Mouse (Mus musculus) intestine, embryonic 14.5 days (tissue): ENCODE results near the gene Lama1. TPM values are rescaled to one million over a fixed set of nuclear protein-coding genes. Genes with fewer than 3 reads are reported as not detected.

ENCODE experiments used
- ATAC-seq: fragments of 200-750 bp; cut with Nextera tagmentation; replicated peaks from 2 replicates; pipeline ENCODE4 v1.8.0; 2017; ENCODE audit warnings: low read depth, moderate number of reproducible peaks, moderate TSS enrichment, moderate library complexity; ENCODE audit not compliant: low FRiP score, low TSS enrichment
- DNase-seq: peaks from one replicate; pipeline ENCODE4 v3.0.0-alpha.2; 2018; ENCODE audit warnings: low spot score
- H3K27ac ChIP-seq: fragments of 300-500 bp; sonication (generic); 2 replicates; pipeline ENCODE4 v1.5.1; 2014; ENCODE audit warnings: low read depth, mild to moderate bottlenecking, control low read depth
- H3K27me3 ChIP-seq: fragments of 300-500 bp; sonication (generic); replicated peaks from 2 replicates; pipeline ENCODE4 v1.6.1; 2014; ENCODE audit warnings: low read length, control low read depth; ENCODE audit not compliant: control insufficient read depth, insufficient read depth
- H3K36me3 ChIP-seq: fragments of 300-500 bp; sonication (generic); 2 replicates; pipeline ENCODE4 v1.6.1; 2014; ENCODE audit warnings: low read length, control low read depth; ENCODE audit not compliant: control insufficient read depth, insufficient read depth
- H3K4me1 ChIP-seq: fragments of 300-500 bp; sonication (generic); replicated peaks from 2 replicates; pipeline ENCODE4 v1.6.1; 2014; ENCODE audit warnings: low read length, control low read depth, mixed read lengths; ENCODE audit not compliant: control insufficient read depth, insufficient read depth
- H3K4me2 ChIP-seq: fragments of 300-500 bp; sonication (generic); 2 replicates; pipeline ENCODE4 v1.6.1; 2014; ENCODE audit warnings: low read length
- H3K4me3 ChIP-seq: fragments of 300-500 bp; sonication (generic); 2 replicates; pipeline ENCODE4 v1.5.1; 2014; ENCODE audit warnings: low read depth, low read length, control low read depth, mixed read lengths
- H3K9ac ChIP-seq: fragments of 300-500 bp; sonication (generic); 2 replicates; pipeline ENCODE4 v1.6.1; 2014; ENCODE audit warnings: mild to moderate bottlenecking, low read length
- H3K9me3 ChIP-seq: fragments of 300-500 bp; sonication (generic); 2 replicates; pipeline ENCODE4 v1.6.1; 2016; ENCODE audit warnings: low read length, control low read depth; ENCODE audit not compliant: control insufficient read depth
- WGBS: fragments of 180-500 bp; shearing (Covaris S2); extraction: QIAGEN DNeasy Blood & Tissue Kit; methylation state at CpG from one replicate; pipeline ENCODE4 v1.1.7; 2014; 5-methylcytosine and 5-hydroxymethylcytosine counted together
- polyA plus RNA-seq: library from polyadenylated mRNA; unstranded; fragments of >200 nt; fragmentation: Nextera tagmentation; extraction: Ambion mirVana; gene quantifications from 2 replicates; pipeline ENCODE4 v1.2.1, GENCODE M21; 2014

The Lama1 gene
- polyA plus RNA-seq, 1 experiment from 2014 or later: 6.8 TPM

GRCm38 (mm10) chr17:67864912-67865311, 167.9 kb downstream of the Lama1 start:
- 87% methylated on average over 3 of the region's 3 CpGs for WGBS
- H3K27me3 ChIP-seq: no peaks in the 10 kb centered on the region
- H3K4me3 ChIP-seq: no peak overlapping the region
- peaks cover 4% of the 10 kb centered on the region; the same call in 1 of the 2 replicates for H3K9me3 ChIP-seq
- H3K27ac ChIP-seq: no peak overlapping the region
- peaks cover 67% of the 10 kb centered on the region for H3K36me3 ChIP-seq
- no peak for ATAC-seq
- no peak for DNase-seq
- H3K4me2 ChIP-seq: no peak overlapping the region
- H3K9ac ChIP-seq: no peak overlapping the region
- H3K4me1 ChIP-seq: no peaks in the 10 kb centered on the region

GRCm38 (mm10) chr17:67866026-67866425, 169.0 kb downstream of the Lama1 start:
- Histone ChIP-seq H3K4me2 (no peak overlapping the region), H3K27me3 (no peaks in the 10 kb centered on the region), H3K4me3 (no peak overlapping the region), H3K9ac (no peak overlapping the region), H3K4me1 (no peaks in the 10 kb centered on the region), H3K9me3 (peaks cover 4% of the 10 kb centered on the region; the same call in 1 of the 2 replicates), H3K27ac (no peak overlapping the region), H3K36me3 (peaks cover 59% of the 10 kb centered on the region)
- no peak for ATAC-seq
- DNase-seq: no peak
- WGBS: 76% methylated on average over 9 of the region's 9 CpGs

GRCm38 (mm10) chr17:67866541-67867241, 169.6 kb downstream of the Lama1 start:
- Histone ChIP-seq H3K9ac (no peak overlapping the region), H3K27ac (no peak overlapping the region), H3K4me2 (no peak overlapping the region), H3K27me3 (no peaks in the 10 kb centered on the region), H3K4me3 (no peak overlapping the region), H3K4me1 (no peaks in the 10 kb centered on the region), H3K36me3 (peaks cover 63% of the 10 kb centered on the region), H3K9me3 (peaks cover 4% of the 10 kb centered on the region; the same call in 1 of the 2 replicates)
- WGBS: 92% methylated on average over 20 of the region's 20 CpGs
- DNase-seq (no peak), ATAC-seq (no peak)

GRCm38 (mm10) chr17:67869731-67870601, 172.9 kb downstream of the Lama1 start:
- ATAC-seq: 0 out of 2 replicates have a peak, but pooled peaks have one; percentile 19
- WGBS: 74% methylated on average over 23 of the region's 23 CpGs
- H3K27ac ChIP-seq: no peak overlapping the region
- peak; percentile 86 for DNase-seq
- H3K4me3 ChIP-seq: no peak overlapping the region
- no peaks in the 10 kb centered on the region for H3K4me1 ChIP-seq
- H3K9me3 ChIP-seq: peaks cover 4% of the 10 kb centered on the region; the same call in 1 of the 2 replicates
- H3K9ac ChIP-seq: no peak overlapping the region
- H3K4me2 ChIP-seq: no peak overlapping the region
- H3K27me3 ChIP-seq: no peaks in the 10 kb centered on the region
- peaks cover 65% of the 10 kb centered on the region for H3K36me3 ChIP-seq

Other genes with a start within 250 kb of the Lama1 start
- gene Lrrc30, start 64.5 kb upstream of the Lama1 start, polyA plus RNA-seq: not detected in 2 replicates